Mouse (Mus musculus) olfactory bulb, adult 2 months (tissue): ENCODE data around the gene Egr2.

Source experiments
- CTCF ChIP-seq: fragments of 200-500 bp; IDR thresholded peaks from 2 replicates; pipeline ENCODE4 v1.5.1; 2012; ENCODE audit warnings: low read depth, mild to moderate bottlenecking, low read length, moderate library complexity; ENCODE audit not compliant: insufficient read depth
- POLR2A ChIP-seq: fragments of 200-500 bp; IDR thresholded peaks from 2 replicates; pipeline ENCODE4 v1.6.1; 2012; ENCODE audit warnings: mild to moderate bottlenecking, low read depth, low read length, moderate library complexity; ENCODE audit not compliant: insufficient read depth

GRCm38 (mm10) chr10:67539401-67539730 is 4.1 kb downstream of the Egr2 start:
- TF ChIP-seq CTCF (no peak), POLR2A (no peak)
